Mouse (Mus musculus): ENCODE measurements at regions not wholly inside any gene's neighbourhood (a gene's known extent, or its start where the extent isn't known, plus 50 kb on each side); places are given as distances from the start of the nearest gene placed in this dataset.
"Not testable (repeated sequence)": the region's sequence is repeated elsewhere in the genome, so short reads cannot be mapped to it uniquely, and the experiment has no call there.

- DNase-seq (ENCODE audit: low read depth, low spot score) = no peak
Measured at GRCm38 (mm10) chr12:32434506-32435002, 56.0 kb downstream of the Ccdc71l start.

GRCm38 (mm10) chr12:32435126-32435525 lies 56.6 kb downstream of the Ccdc71l start:
- DNase-seq (ENCODE audit: low read depth, low spot score) = no peak

- DNase-seq (ENCODE audit: low read depth, low spot score) = no peak
Measured at GRCm38 (mm10) chr12:32438209-32438608, 59.7 kb downstream of the Ccdc71l start.

GRCm38 (mm10) chr12:32444770-32445169 lies 66.3 kb downstream of the Ccdc71l start:
- DNase-seq (ENCODE audit: low read depth, low spot score) = no peak

GRCm38 (mm10) chr12:32445874-32446273 lies 67.4 kb downstream of the Ccdc71l start:
- DNase-seq (ENCODE audit: low read depth, low spot score) = no peak

- no peak for DNase-seq (ENCODE audit: low read depth, low spot score)
Measured at GRCm38 (mm10) chr12:32449373-32449772, 70.9 kb downstream of the Ccdc71l start.

- no peak for DNase-seq (ENCODE audit: low read depth, low spot score)
Measured at GRCm38 (mm10) chr12:32451226-32451625, 72.7 kb downstream of the Ccdc71l start.

- DNase-seq (ENCODE audit: low read depth, low spot score) = no peak
Measured at GRCm38 (mm10) chr12:32454794-32455193, 76.3 kb downstream of the Ccdc71l start.

GRCm38 (mm10) chr12:32455231-32455630 lies 76.7 kb downstream of the Ccdc71l start:
- not testable (repeated sequence) for DNase-seq (ENCODE audit: low read depth, low spot score)

GRCm38 (mm10) chr12:32455913-32456312 lies 77.4 kb downstream of the Ccdc71l start:
- no peak for DNase-seq (ENCODE audit: low read depth, low spot score)

- DNase-seq (ENCODE audit: low read depth, low spot score) = no peak
Measured at GRCm38 (mm10) chr12:32456796-32457195, 78.3 kb downstream of the Ccdc71l start.

- DNase-seq (ENCODE audit: low read depth, low spot score) = no peak
Measured at GRCm38 (mm10) chr12:32458386-32458785, 79.9 kb downstream of the Ccdc71l start.

- no peak for DNase-seq (ENCODE audit: low read depth, low spot score)
Measured at GRCm38 (mm10) chr12:32460330-32460998, 82.0 kb downstream of the Ccdc71l start.

GRCm38 (mm10) chr12:32465371-32465770 lies 86.9 kb downstream of the Ccdc71l start:
- DNase-seq (ENCODE audit: low read depth, low spot score) = no peak

- no peak for DNase-seq (ENCODE audit: low read depth, low spot score)
Measured at GRCm38 (mm10) chr12:32469863-32470262, 91.4 kb downstream of the Ccdc71l start.

GRCm38 (mm10) chr12:32479451-32479850 lies 100.9 kb downstream of the Ccdc71l start:
- no peak for DNase-seq (ENCODE audit: low read depth, low spot score)

- DNase-seq (ENCODE audit: low read depth, low spot score) = no peak
Measured at GRCm38 (mm10) chr12:32480268-32480667, 101.8 kb downstream of the Ccdc71l start.

- no peak for DNase-seq (ENCODE audit: low read depth, low spot score)
Measured at GRCm38 (mm10) chr12:32481051-32481450, 102.5 kb downstream of the Ccdc71l start.

GRCm38 (mm10) chr12:32482343-32482742 lies 103.8 kb downstream of the Ccdc71l start:
- no peak for DNase-seq (ENCODE audit: low read depth, low spot score)

- DNase-seq (ENCODE audit: low read depth, low spot score) = no peak
Measured at GRCm38 (mm10) chr12:32482777-32483176, 104.3 kb downstream of the Ccdc71l start.

- no peak for DNase-seq (ENCODE audit: low read depth, low spot score)
Measured at GRCm38 (mm10) chr12:32486246-32486645, 107.7 kb downstream of the Ccdc71l start.

- no peak for DNase-seq (ENCODE audit: low read depth, low spot score)
Measured at GRCm38 (mm10) chr12:32486729-32487128, 108.2 kb downstream of the Ccdc71l start.

- no peak for DNase-seq (ENCODE audit: low read depth, low spot score)
Measured at GRCm38 (mm10) chr12:32487883-32488577, 109.5 kb downstream of the Ccdc71l start.
